Mouse (Mus musculus): Measurements from ENCODE around the gene Zyg11b. TPM values are rescaled to one million over a fixed set of nuclear protein-coding genes. Genes with fewer than 3 reads are reported as not detected.

Zyg11b gene
- polyA plus RNA-seq, 1 experiment from 2014 or later = 24.2 TPM

GRCm38 (mm10) chr4:108338811-108339210 is 37.9 kb upstream of the Zyg11b start:
- Histone ChIP-seq H3K9ac (ENCODE audit: low read length) (no peak overlapping the region), H3K27me3 (replicated peaks; ENCODE audit: control insufficient read depth, insufficient read depth, low read length) (no peaks in the 10 kb centered on the region), H3K4me3 (ENCODE audit: low read depth, low read length) (no peak overlapping the region), H3K4me1 (ENCODE audit: control insufficient read depth, insufficient read depth, low read length) (no peaks in the 10 kb centered on the region), H3K36me3 (ENCODE audit: control insufficient read depth, insufficient read depth, low read length) (peaks cover 35% of the 10 kb centered on the region), H3K27ac (ENCODE audit: low read depth, low read length) (0 out of 2 replicates have a peak overlapping the region, but pooled peaks have one; percentile 27), H3K4me2 (ENCODE audit: low read length) (no peak overlapping the region), H3K9me3 (replicated peaks; ENCODE audit: control insufficient read depth, low read length) (no peaks in the 10 kb centered on the region)
- ATAC-seq = peak; percentile 16; the same call in 1 of the 2 replicates
- WGBS = 46% methylated on average over 10 of the region's 10 CpGs
- no peak for DNase-seq (ENCODE audit: low spot score)

- no peak for ATAC-seq
- no peaks in the 10 kb centered on the region for H3K27me3 ChIP-seq (replicated peaks; ENCODE audit: control insufficient read depth, insufficient read depth, low read length)
- no peaks in the 10 kb centered on the region for H3K4me1 ChIP-seq (ENCODE audit: control insufficient read depth, insufficient read depth, low read length)
- H3K36me3 ChIP-seq (ENCODE audit: control insufficient read depth, insufficient read depth, low read length) = peaks cover 38% of the 10 kb centered on the region
- H3K9me3 ChIP-seq (replicated peaks; ENCODE audit: control insufficient read depth, low read length) = no peaks in the 10 kb centered on the region
- no peak for DNase-seq (ENCODE audit: low spot score)
- WGBS = 56% methylated on average over 9 of the region's 9 CpGs
- no peak overlapping the region for H3K9ac ChIP-seq (ENCODE audit: low read length)
- no peak overlapping the region for H3K4me3 ChIP-seq (ENCODE audit: low read depth, low read length)
- H3K27ac ChIP-seq (ENCODE audit: low read depth, low read length) = 0 out of 2 replicates have a peak overlapping the region, but pooled peaks have one; percentile 30
- H3K4me2 ChIP-seq (ENCODE audit: low read length) = no peak overlapping the region
These were observed 37.4 kb upstream of the Zyg11b start for GRCm38 (mm10) chr4:108338321-108338733.

- Histone ChIP-seq H3K4me3 (ENCODE audit: low read depth, low read length) (no peak overlapping the region), H3K27ac (ENCODE audit: low read depth, low read length) (no peak overlapping the region), H3K9ac (ENCODE audit: low read length) (no peak overlapping the region), H3K4me2 (ENCODE audit: low read length) (no peak overlapping the region), H3K9me3 (replicated peaks; ENCODE audit: control insufficient read depth, low read length) (no peaks in the 10 kb centered on the region), H3K36me3 (ENCODE audit: control insufficient read depth, insufficient read depth, low read length) (peaks cover 40% of the 10 kb centered on the region), H3K27me3 (replicated peaks; ENCODE audit: control insufficient read depth, insufficient read depth, low read length) (no peaks in the 10 kb centered on the region), H3K4me1 (ENCODE audit: control insufficient read depth, insufficient read depth, low read length) (no peaks in the 10 kb centered on the region)
- DNase-seq (ENCODE audit: low spot score) (no peak), ATAC-seq (no peak)
- WGBS = 34% methylated on average over 3 of the region's 3 CpGs
These were observed 36.9 kb upstream of the Zyg11b start for GRCm38 (mm10) chr4:108337817-108338216.

GRCm38 (mm10) chr4:108336765-108337164 is 35.9 kb upstream of the Zyg11b start:
- 79% methylated on average over 2 of the region's 2 CpGs for WGBS
- Histone ChIP-seq H3K27ac (ENCODE audit: low read depth, low read length) (no peak overlapping the region), H3K4me1 (ENCODE audit: control insufficient read depth, insufficient read depth, low read length) (no peaks in the 10 kb centered on the region), H3K36me3 (ENCODE audit: control insufficient read depth, insufficient read depth, low read length) (peaks cover 46% of the 10 kb centered on the region), H3K27me3 (replicated peaks; ENCODE audit: control insufficient read depth, insufficient read depth, low read length) (no peaks in the 10 kb centered on the region), H3K4me2 (ENCODE audit: low read length) (no peak overlapping the region), H3K4me3 (ENCODE audit: low read depth, low read length) (no peak overlapping the region), H3K9ac (ENCODE audit: low read length) (no peak overlapping the region), H3K9me3 (replicated peaks; ENCODE audit: control insufficient read depth, low read length) (no peaks in the 10 kb centered on the region)
- ATAC-seq = no peak
- no peak for DNase-seq (ENCODE audit: low spot score)

GRCm38 (mm10) chr4:108335413-108335812 is 34.5 kb upstream of the Zyg11b start:
- ATAC-seq (no peak), DNase-seq (ENCODE audit: low spot score) (no peak)
- no peak overlapping the region for H3K4me2 ChIP-seq (ENCODE audit: low read length)
- no peak overlapping the region for H3K4me3 ChIP-seq (ENCODE audit: low read depth, low read length)
- H3K9ac ChIP-seq (ENCODE audit: low read length) = no peak overlapping the region
- no peaks in the 10 kb centered on the region for H3K9me3 ChIP-seq (replicated peaks; ENCODE audit: control insufficient read depth, low read length)
- no peaks in the 10 kb centered on the region for H3K4me1 ChIP-seq (ENCODE audit: control insufficient read depth, insufficient read depth, low read length)
- H3K36me3 ChIP-seq (ENCODE audit: control insufficient read depth, insufficient read depth, low read length) = peaks cover 48% of the 10 kb centered on the region
- no peak overlapping the region for H3K27ac ChIP-seq (ENCODE audit: low read depth, low read length)
- no peaks in the 10 kb centered on the region for H3K27me3 ChIP-seq (replicated peaks; ENCODE audit: control insufficient read depth, insufficient read depth, low read length)
- WGBS = 93% methylated on average over 6 of the region's 6 CpGs

GRCm38 (mm10) chr4:108332041-108332440 is 31.1 kb upstream of the Zyg11b start:
- 87% methylated on average over 9 of the region's 9 CpGs for WGBS
- Histone ChIP-seq H3K36me3 (ENCODE audit: control insufficient read depth, insufficient read depth, low read length) (peaks cover 34% of the 10 kb centered on the region), H3K27me3 (replicated peaks; ENCODE audit: control insufficient read depth, insufficient read depth, low read length) (no peaks in the 10 kb centered on the region), H3K4me1 (ENCODE audit: control insufficient read depth, insufficient read depth, low read length) (0 out of 2 replicates have a peak, but pooled peaks cover 2% of the 10 kb centered on the region), H3K27ac (ENCODE audit: low read depth, low read length) (no peak overlapping the region), H3K9me3 (replicated peaks; ENCODE audit: control insufficient read depth, low read length) (no peaks in the 10 kb centered on the region), H3K9ac (ENCODE audit: low read length) (no peak overlapping the region), H3K4me2 (ENCODE audit: low read length) (no peak overlapping the region), H3K4me3 (ENCODE audit: low read depth, low read length) (no peak overlapping the region)
- DNase-seq (ENCODE audit: low spot score) (no peak), ATAC-seq (no peak)

- Histone ChIP-seq H3K36me3 (ENCODE audit: control insufficient read depth, insufficient read depth, low read length) (peaks cover 22% of the 10 kb centered on the region; the same call in 1 of the 2 replicates), H3K9ac (ENCODE audit: low read length) (no peak overlapping the region), H3K4me3 (ENCODE audit: low read depth, low read length) (no peak overlapping the region), H3K4me2 (ENCODE audit: low read length) (no peak overlapping the region), H3K27ac (ENCODE audit: low read depth, low read length) (no peak overlapping the region), H3K9me3 (replicated peaks; ENCODE audit: control insufficient read depth, low read length) (no peaks in the 10 kb centered on the region), H3K27me3 (replicated peaks; ENCODE audit: control insufficient read depth, insufficient read depth, low read length) (no peaks in the 10 kb centered on the region), H3K4me1 (ENCODE audit: control insufficient read depth, insufficient read depth, low read length) (0 out of 2 replicates have a peak, but pooled peaks cover 2% of the 10 kb centered on the region)
- 96% methylated on average over 6 of the region's 6 CpGs for WGBS
- DNase-seq (ENCODE audit: low spot score) = no peak
- ATAC-seq = no peak
These were observed 28.9 kb upstream of the Zyg11b start for GRCm38 (mm10) chr4:108329840-108330239.

- Histone ChIP-seq H3K4me2 (ENCODE audit: low read length) (peak within 1 kb of the TSS; percentile 54), H3K4me3 (ENCODE audit: low read depth, low read length) (peak within 1 kb of the TSS; percentile 67), H3K9me3 (replicated peaks; ENCODE audit: control insufficient read depth, low read length) (no peaks in the 10 kb centered on the region), H3K27me3 (replicated peaks; ENCODE audit: control insufficient read depth, insufficient read depth, low read length) (no peaks in the 10 kb centered on the region), H3K36me3 (ENCODE audit: control insufficient read depth, insufficient read depth, low read length) (0 out of 2 replicates have a peak, but pooled peaks cover 9% of the 10 kb centered on the region), H3K4me1 (ENCODE audit: control insufficient read depth, insufficient read depth, low read length) (0 out of 2 replicates have a peak, but pooled peaks cover 2% of the 10 kb centered on the region), H3K9ac (ENCODE audit: low read length) (peak within 1 kb of the TSS; percentile 68), H3K27ac (ENCODE audit: low read depth, low read length) (peak within 1 kb of the TSS; percentile 92)
- WGBS = under 1% methylated on average over 43 of the region's 45 CpGs
- DNase-seq (ENCODE audit: low spot score) (peak; percentile 98), ATAC-seq (peak; percentile 94)
These were observed 27.0 kb upstream of the Zyg11b start, which contains the start of gene Coa7 for GRCm38 (mm10) chr4:108327730-108328484. Coa7 (plus strand) TSS chr4:108328140.

- Histone ChIP-seq H3K36me3 (ENCODE audit: control insufficient read depth, insufficient read depth, low read length) (0 out of 2 replicates have a peak, but pooled peaks cover 3% of the 10 kb centered on the region), H3K4me3 (ENCODE audit: low read depth, low read length) (peak overlapping the region; percentile 67), H3K27ac (ENCODE audit: low read depth, low read length) (peak overlapping the region; percentile 92), H3K4me2 (ENCODE audit: low read length) (peak overlapping the region; percentile 54), H3K27me3 (replicated peaks; ENCODE audit: control insufficient read depth, insufficient read depth, low read length) (no peaks in the 10 kb centered on the region), H3K4me1 (ENCODE audit: control insufficient read depth, insufficient read depth, low read length) (0 out of 2 replicates have a peak, but pooled peaks cover 2% of the 10 kb centered on the region), H3K9me3 (replicated peaks; ENCODE audit: control insufficient read depth, low read length) (no peaks in the 10 kb centered on the region), H3K9ac (ENCODE audit: low read length) (peak overlapping the region; percentile 63)
- 45% methylated on average over 6 of the region's 6 CpGs for WGBS
- DNase-seq (ENCODE audit: low spot score) = peak; percentile 69
- no peak for ATAC-seq
These were observed 26.2 kb upstream of the Zyg11b start for GRCm38 (mm10) chr4:108327071-108327579.

All from forebrain, embryonic 14.5 days (tissue).